Mouse (Mus musculus): ENCODE measurements around the gene Pip4k2c.

The Pip4k2c gene

DNA sequence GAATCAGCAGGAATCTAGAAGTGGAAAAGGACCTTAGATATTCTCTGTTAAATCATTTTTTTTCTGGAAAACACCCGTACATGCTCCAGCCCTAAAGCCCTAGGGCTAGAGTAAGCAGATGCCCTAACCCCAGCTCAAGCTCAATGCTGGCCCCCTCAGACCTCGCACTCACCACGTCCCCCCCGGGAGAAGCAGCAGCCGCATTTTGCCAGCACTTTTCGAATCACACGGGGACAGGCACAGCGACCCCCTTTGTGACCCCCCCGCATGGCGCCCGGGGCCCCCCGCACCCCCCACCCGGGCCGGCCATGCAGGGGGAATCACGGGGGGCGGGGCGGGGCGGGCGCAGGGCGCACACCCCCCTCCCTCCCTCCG is 23.3 kb downstream of the Pip4k2c start:
- DNase-seq: peak; percentile 93

DNA sequence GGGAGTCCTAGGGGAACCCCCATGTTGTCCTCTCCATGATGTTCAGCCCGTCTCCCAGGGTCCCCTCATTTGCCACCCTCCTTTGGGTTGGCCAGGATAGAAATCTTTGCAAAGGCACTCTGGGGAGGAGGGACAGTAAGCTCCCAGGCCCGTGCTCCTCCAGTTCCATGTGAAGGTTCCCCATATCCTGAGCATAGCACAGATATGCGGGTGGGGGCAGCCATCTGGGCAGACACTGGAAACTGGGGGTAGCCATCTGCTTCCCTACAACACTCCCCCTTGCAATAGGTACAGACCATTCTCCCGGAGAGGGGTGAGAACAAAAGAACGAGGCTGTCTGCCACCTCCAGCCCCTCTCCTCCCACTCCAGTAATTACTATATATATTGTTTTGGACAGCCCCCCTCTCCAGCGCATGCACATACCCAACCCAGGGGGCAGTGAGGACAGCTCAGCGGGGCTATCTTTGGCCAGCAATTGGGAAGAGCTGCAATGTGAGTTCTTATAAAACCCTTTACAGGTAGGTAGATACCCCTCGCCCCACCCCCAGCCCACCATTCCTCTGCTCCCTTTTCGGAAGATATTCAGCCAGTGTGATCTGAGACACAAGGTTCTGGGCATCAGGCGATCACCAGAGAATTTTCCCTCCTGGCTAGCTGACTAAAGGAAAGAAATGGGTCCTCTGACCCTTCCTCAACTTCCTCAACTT is 23.9 kb downstream of the Pip4k2c start:
- DNase-seq: peak; percentile 89

DNA sequence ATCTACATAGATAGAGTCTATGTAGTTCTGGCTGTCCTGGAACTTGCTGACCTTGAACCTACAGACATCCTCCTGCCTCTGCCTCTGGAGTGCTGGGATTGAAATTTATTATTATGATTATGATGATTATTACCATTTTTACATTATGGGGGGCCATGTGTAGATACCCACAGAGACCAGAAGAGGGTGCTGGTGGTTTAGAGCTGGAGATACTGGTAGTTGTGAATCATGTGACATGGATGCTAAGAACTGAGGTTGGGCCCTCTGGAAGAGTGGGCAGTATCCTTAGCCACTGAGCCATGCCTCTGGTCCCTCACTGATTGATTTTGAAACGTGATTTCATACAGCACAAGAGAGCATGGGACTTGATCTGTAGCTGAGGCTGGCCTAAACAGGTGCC is 24.9 kb downstream of the Pip4k2c start:
- no peak for DNase-seq

DNA sequence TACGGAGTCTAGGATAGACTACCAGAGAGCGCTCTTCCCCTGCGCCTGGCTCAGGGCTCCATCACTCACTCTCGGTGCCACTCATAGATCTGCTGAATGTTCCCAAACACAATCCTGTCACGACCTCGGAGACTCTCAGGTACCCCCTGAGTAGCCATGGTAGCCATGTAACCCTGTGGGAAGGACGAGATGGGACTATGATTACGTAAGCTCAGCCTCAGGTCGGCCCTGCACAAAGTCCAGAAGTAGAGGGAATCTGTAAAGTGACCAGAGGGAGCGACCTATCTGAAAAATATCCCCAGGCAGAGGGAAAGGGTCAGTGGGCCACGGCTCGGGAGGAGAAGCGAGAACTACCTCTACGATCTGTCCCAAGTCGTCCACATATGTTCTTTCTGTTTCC is 25.9 kb downstream of the Pip4k2c start:
- peak; percentile 90 for DNase-seq

DNA sequence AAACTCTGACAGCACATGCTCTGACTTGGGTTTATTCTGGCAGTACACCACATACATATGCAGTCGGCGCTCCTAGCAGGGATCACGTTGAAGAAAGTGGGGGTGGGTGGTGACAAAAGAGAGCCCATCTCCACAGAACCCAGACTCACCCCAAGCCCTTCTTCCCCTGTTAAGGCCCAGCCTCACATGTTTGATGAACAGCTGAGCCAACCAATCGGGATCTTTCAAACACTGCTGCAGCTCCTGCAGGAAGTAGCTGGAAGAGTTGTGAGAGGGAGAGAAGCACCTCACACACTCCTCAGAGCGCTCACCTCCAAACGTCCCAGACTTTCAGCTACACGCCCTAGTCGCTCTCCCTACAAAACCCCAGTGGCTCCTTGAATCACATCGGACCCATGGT is 26.3 kb downstream of the Pip4k2c start:
- DNase-seq: peak; percentile 90

DNA sequence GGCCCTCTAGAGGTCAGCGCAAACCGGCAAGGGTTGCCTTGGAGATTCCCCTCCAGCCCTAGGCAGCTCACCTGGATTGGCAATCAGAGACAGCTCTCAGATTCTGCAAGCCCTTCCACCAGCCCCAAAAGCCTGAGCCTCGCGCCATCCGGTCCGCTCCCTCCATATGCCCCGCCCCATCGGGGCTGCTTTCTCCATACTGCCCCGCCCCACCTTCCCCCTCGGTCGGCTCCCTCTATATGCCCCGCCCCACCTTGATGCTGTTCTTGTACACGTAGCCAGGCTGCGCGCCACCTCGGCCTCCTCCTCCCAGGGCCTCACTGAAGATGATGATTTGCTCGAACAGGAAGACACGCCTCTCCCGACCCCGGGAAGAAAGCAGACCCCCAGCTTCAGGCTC is 27.6 kb downstream of the Pip4k2c start:
- peak; percentile 97 for DNase-seq

DNA sequence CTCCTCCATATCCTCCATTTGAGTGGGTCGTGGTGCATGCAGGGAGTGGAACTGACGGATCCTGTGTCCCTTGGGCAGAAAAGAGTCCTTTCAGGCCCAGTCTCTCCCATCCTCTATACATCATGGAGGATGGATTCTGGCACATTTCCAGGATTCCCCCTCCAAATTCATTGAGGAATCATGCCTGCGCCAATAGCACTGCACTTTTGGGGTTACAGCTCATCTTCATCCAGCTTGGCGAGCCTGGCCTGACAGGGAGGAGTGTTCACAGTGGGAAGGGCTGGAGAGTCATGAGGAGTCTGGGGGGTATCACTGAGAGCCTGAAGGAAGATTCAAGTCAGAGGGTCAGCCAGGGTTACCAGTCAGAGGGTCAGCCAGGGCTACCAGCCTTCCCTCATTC is 28.8 kb downstream of the Pip4k2c start:
- DNase-seq: peak; percentile 90

DNA sequence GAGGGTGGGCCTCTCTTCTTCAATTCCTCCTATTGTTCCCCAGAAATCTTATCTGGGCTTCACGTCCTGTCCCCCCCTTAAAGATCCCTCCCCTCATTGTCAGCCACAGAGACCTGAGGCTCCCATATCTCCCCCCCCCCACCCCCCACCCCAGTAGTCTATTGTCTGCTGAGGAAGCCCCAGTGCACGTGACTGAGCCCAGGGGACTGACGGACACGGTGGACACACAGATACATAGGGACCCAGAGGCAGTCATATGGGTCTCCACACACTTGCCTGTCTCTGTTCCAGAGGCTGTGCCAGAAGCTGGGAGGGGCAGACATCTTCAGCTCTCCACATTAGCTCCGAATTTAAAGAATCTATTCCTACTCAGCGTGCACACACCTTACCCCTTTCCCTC is 29.8 kb downstream of the Pip4k2c start:
- DNase-seq: peak; percentile 99

DNA sequence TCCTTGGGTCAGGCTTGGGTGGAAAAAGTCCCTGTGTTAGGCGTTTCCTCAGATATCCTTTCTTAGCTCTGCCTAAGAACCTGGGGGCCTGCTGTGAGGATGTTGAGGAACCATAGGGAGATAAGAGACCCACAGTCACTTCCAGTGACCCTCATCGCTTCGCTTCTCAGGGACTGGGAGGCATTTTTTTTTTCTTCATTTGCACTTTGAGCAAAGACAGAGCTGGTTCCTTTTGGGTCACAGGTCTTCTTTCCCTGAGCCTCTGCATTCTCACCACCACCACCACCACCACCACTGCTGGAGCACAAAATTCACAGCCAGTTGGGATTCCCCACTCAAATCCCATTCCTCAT is 30.7 kb downstream of the Pip4k2c start:
- no peak for DNase-seq

DNA sequence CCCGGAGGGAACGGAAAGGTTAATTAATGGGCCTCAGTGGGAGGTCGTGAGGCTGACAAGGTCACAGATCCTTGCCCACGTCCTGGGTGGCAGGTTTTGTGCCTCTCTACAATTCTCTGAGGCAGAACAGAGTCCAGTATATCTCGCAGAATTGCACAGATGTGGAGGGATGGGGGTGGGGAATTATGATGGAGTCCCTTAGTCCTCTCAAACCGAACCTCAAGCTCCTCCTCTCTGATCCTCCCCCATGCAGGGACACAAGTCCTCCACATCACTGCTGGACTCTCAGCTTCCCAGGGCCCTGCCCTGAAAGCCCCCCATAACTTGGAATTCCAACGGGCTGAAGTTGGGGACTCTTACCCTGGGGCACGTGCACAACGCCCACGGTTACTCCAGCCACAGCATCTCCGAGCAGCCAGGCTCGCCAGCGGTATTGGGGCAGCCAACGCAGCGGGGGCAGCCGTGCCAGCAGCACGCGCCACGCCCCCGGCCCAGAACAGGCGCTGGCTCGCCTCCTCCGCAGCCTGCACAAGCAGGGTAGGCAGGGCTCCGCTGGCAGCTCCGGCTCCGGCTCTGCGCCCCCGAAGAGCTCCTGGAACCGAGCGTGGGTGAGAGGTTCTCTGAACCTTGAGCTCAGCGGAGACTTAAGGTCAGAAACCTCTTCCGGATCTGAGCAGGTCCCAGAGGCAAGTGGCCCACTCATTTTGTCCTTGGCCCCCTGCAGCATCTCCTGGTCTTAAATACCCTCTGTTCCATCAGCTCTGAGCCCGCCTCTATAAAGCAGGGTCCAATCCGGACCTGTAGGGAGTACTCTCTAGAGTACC is 31.3 kb downstream of the Pip4k2c start, which contains the start of gene Slc26a10:
TSS of gene Slc26a10 (minus strand) at position 775 of the 824 bp plus-strand sequence.
- DNase-seq: peak; percentile 98

DNA sequence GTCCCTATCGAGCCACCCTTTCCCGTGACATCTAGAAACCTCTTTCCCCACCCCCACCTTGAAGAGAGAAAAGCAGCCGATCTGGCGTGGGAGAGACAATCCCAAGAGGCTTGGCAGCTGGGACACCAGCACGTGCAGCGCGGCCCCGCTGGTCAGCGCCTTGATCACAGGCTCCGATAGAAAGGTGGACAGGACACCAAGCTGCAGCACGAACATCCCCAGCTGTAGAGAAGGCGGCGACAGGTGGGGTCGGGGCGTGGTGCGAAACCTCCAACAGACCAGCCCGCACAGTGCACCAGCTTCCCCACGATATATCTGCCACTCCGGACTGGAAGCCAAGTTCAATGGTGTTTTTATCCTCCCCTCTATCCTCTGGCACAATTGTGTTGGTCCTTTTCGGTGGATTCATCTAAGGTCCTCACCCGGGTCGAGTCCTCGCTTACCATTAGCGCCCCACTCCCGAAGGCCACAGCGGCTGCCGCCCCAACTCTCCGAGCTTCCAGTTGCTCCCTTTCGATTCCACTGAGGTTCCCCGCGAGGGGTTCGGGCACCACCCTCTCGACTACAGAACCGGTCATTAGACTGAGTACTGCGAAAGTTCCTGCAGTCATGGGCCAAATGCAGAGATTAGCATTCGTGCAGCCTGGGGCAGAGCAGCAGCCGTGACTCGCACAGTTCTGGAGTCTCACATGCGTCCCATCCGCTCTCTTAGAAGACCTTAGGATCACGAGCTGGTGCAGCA is 32.9 kb downstream of the Pip4k2c start:
- peak; percentile 94 for DNase-seq

DNA sequence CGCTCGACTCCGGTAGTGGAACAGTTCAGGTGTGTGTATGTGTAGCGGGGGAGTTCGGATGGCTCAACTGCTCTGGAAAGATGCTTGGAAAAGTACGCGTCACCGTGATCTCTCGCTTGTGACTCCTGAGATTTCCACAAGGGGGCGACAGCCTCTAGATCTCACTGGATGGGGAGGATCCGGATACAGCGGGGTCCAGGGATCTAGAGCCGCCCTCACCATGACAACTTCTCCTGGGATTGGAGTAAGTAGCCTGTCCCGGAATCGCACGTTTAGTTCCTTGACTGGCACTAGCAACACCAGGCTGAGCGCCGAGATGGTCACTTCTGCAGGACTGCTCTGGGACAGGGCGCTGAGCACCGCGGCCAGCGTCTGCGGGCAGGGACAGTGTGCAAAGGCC is 33.7 kb downstream of the Pip4k2c start:
- DNase-seq: peak; percentile 98

DNA sequence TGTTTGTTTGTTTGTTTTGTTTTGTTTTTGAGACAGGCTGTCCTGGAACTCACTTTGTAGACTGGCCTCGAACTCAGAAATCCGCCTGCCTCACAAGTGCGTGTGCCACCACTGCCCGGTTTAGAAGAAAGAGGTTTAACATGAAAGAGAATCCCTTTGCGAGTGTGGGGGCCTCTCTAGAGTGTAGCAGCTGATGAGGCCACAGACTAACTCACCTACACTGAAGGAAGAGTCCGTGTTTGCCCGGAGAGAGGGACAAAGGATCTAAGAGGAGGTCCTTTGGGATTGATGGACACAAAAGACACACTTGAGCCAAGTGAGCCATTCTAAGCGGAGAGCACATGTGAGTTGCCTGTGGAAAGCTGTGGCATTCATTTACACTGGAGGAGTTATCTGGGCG is 34.1 kb downstream of the Pip4k2c start:
- DNase-seq: peak; percentile 85

DNA sequence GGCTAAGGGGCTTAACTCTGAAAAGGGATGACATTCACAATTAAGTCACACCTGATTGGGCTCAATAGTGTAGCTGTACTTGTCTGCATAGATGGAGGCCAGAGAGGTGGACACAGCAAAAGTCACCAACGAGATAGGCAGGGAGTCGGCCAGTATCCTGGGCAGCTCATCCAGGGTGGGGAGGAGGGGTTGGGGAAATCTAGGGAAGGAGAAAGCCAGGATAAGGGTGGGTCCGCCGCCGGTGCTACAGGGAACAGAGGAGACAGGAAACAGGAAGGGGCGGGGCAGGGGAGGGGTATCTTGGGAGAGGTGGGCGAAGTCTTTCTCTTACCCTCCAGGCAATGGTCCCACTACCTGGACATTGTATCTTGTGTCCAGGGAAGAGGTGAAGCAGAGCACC is 34.6 kb downstream of the Pip4k2c start:
- peak; percentile 89 for DNase-seq

DNA sequence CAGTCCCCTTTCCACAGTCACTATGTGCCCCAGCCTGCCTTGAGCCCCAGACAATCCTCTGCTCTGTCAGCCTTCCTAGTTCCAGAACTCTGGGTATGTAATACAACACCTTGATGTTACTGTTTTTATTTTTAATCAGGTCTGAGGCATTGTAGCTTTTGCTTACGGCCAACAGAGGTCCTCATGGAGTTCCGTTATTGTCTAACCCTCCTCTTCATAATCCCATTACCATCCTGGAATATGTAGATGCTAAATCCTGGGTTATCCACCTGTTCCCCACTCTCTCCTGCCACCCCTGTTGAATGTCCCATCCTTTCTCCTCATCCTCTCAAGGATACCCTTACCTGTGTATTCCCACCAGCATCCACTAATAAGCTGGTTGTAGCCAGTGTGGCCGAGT is 35.2 kb downstream of the Pip4k2c start:
- peak; percentile 84 for DNase-seq

DNA sequence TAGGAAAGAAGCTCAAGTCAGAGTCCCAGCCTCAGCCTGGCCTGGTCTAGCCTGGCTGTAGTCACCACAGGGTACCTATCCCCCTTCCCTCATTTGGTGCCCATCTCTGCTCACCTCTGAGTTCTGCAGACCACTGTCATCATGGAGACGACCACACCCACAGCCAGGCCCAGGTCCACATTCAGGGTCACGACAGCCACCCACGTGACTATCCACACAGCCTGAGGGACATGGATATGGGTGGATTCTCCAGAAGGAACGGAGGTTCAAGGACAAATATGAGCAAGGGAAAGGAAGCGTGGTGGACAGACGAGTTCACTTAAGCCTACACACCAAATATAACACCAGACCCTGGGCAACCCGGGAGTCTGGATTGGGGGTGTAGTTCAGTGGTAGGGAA is 37.2 kb downstream of the Pip4k2c start:
- peak; percentile 90 for DNase-seq

DNA sequence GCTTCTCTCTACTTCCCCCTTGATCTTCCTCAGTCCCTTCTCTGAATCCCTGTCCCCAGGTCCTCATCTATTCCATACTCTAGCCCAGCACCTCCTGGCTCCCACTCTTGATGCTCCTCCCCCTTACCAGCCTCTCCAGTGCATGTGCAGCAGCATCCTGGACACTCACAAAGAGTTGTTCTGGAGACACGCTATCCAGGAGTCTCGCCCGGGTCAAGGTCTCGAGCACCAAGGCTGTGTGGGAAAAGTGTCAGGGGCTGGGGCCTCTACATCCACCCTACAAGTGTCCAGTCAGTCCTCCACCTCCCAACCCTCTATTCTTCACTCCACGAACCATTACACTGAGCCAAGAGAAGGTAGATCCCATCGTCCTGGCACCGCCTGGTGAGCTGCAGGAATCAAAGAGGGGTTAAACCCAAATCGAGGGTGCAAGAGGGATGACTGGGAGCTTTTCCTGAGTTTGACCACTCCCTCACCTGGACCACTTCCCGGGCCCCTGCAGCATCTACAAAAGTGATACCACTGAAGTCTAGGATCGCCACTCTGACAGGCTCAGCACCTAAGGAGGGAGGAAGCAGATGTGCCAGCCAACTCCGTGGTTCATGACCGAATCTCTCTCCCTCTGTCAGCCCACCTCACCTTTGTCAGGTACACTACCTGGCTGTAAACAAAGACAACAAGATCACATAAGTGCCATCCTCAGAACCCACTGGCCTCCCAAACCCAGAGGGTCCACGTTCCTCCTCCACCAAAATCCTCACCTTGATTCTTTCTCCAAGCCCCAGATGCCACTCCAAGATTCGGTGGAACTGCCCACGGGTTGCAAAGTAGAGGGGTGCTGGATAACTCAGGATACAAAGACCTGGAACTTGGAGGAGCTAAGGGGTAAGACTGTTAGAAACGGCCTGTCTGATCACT is 38.0 kb downstream of the Pip4k2c start:
- DNase-seq: peak; percentile 88

DNA sequence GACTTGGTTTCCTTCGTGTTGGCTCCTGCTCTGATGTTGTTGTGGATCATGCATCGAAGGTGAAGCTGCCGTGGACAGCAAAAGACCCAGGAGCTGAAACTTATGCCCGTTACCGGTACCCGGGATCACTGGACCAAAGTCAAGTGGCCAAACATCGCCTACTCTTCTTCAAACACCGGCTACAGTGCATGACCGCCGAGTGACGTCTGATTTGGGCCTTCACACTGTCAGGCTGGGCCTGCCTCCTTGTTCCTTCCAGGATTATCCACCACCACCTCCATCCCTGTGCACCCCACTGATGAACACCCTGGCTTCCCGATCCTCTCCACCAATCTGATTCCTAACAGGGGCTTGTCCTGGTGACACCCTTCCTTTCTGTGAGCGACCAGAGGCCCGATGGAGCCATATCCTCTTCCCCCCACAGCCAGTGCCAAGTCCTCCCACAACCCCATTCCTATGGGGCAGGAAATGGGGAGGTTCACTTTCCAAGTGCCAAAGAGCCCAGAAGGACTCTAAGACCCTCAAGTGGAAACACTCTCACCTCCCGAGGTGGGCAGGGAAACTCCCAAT is 39.7 kb downstream of the Pip4k2c start:
- peak; percentile 92 for DNase-seq

DNA sequence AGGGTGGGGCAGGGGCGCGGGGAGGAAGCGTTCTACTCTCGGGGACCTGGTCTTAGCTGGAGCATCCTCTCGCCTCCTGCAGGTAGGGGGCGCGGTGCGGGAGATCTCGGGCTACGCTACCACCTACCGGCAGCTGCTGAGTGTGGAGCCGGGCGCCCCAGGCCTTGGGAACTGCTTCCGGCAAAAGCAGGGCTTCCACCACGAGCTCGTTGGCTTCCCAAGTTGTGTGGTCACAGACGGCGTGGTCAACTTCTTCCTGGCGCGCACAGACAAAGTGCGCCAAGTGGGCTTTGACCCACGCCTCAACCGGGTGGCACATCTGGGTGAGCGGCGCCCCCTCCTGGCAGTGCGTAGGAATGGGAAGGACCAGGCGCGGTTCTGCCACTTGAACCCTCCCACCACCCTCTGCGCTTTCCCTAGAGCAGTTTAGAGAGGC is 40.5 kb downstream of the Pip4k2c start:
- DNase-seq: peak; percentile 97

DNA sequence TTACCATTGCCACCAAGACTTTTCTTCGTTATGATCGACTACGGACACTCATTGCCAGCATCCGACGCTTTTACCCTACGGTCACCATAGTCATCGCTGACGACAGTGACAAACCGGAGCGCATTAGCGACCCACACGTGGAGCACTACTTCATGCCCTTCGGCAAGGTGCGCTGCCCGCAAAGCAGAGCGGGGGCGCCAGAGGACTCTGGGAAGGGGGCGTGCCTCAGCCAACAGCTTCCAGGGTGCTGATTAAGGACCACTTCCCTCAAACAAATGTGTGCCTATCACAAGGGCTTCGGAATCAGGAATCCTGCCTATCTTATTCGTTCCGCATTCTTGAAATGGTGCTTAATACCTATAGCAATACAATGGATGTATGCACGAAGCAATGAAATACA is 41.4 kb downstream of the Pip4k2c start:
- peak; percentile 89 for DNase-seq

DNA sequence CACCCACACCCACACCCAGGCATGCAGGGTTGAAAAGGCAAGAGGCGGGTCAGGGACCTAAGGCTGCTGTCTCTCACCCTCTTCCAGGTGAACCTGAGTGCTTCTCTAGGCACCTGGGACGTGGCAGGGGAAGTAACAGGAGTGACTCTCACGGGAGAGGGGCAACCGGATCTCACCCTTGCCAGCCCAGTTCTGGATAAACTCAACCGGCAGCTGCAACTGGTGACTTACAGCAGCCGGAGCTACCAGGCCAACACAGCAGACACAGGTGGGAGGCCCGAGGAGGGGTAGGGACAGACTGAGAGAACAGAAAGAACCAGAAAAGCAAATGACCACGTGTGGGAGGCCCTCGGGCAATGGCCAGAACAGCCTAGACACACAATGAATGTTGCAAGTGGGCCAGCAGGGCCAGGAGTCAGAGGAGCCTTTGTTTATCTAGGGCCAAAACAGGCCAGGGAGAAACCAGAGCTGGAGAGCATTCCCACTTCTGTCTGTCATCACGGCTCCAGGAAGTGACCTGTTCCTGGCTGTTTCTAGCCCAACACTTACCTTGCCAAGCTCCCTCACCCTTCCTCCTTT is 43.7 kb downstream of the Pip4k2c start:
- peak; percentile 90 for DNase-seq

All from heart, adult 11 months (tissue).